Mouse (Mus musculus): ENCODE measurements around the gene Plch2.

DNA sequence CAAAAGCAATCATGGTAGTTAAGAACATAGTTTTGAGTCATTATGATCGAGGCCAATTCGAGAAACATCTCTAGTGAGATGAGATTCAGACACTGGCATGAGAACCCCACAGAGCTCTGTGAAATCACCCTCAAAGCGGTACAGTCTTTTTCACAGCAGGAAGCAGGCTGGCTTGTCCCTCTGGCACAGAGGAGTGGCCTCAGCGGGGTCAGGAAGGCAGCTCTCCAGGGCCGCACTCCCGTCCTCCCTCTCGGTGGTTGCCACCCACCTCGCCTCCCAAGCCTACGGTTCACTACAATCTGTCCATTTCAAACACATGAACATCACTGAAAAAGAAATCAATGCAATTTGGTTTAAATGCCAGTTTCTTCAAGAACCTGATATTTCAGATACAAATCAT lies 17.8 kb upstream of the Plch2 start:
- TF ChIP-seq EP300 (IDR thresholded peaks at IDR 0.05) = no peak
- no peak for TF ChIP-seq CTCF (IDR thresholded peaks at IDR 0.05)

Measured in lung, postnatal 0 days (tissue).